Mouse (Mus musculus) cerebellum, adult 8-10 months (tissue): ENCODE results near the gene Foxi1.
"Not testable (repeated sequence)": the region's sequence is repeated elsewhere in the genome, so short reads cannot be mapped to it uniquely, and the experiment has no call there.

Source experiments
- DNase-seq: peaks from one replicate; pipeline ENCODE4 v3.0.0; 2022

Gene Foxi1

GRCm38 (mm10) chr11:34207989-34208388 is at the start of gene Foxi1:
Gene Foxi1 (minus strand): TSS chr11:34208089.
- no peak for DNase-seq

GRCm38 (mm10) chr11:34242979-34243378 is 35.1 kb upstream of the Foxi1 start:
- no peak for DNase-seq

- DNase-seq: no peak
Observed at GRCm38 (mm10) chr11:34240252-34240651, 32.4 kb upstream of the Foxi1 start.

- no peak for DNase-seq
Observed at GRCm38 (mm10) chr11:34239691-34240090, 31.8 kb upstream of the Foxi1 start.

GRCm38 (mm10) chr11:34236885-34237284 is 29.0 kb upstream of the Foxi1 start:
- DNase-seq: no peak

- DNase-seq: peak; percentile 2
Observed at GRCm38 (mm10) chr11:34236091-34236759, 28.3 kb upstream of the Foxi1 start.

- peak; percentile 27 for DNase-seq
Observed at GRCm38 (mm10) chr11:34228758-34229364, 21.0 kb upstream of the Foxi1 start.

GRCm38 (mm10) chr11:34227180-34227579 is 19.3 kb upstream of the Foxi1 start:
- DNase-seq: no peak

GRCm38 (mm10) chr11:34220596-34220995 is 12.7 kb upstream of the Foxi1 start:
- not testable (repeated sequence) for DNase-seq

- DNase-seq: peak; percentile 70
Observed at GRCm38 (mm10) chr11:34212853-34213252, 5.0 kb upstream of the Foxi1 start.

- no peak for DNase-seq
Observed at GRCm38 (mm10) chr11:34202769-34203168, 5.1 kb downstream of the Foxi1 start.

GRCm38 (mm10) chr11:34195142-34195541 is 12.7 kb downstream of the Foxi1 start:
- DNase-seq: no peak

- no peak for DNase-seq
Observed at GRCm38 (mm10) chr11:34194158-34194941, 13.5 kb downstream of the Foxi1 start.

- DNase-seq: no peak
Observed at GRCm38 (mm10) chr11:34193658-34194057, 14.2 kb downstream of the Foxi1 start.

GRCm38 (mm10) chr11:34184266-34184665 is 23.6 kb downstream of the Foxi1 start:
- DNase-seq: no peak

GRCm38 (mm10) chr11:34181214-34182117 is 26.4 kb downstream of the Foxi1 start:
- peak; percentile 1 for DNase-seq

- no peak for DNase-seq
Observed at GRCm38 (mm10) chr11:34178752-34179151, 29.1 kb downstream of the Foxi1 start.

- DNase-seq: no peak
Observed at GRCm38 (mm10) chr11:34176371-34176770, 31.5 kb downstream of the Foxi1 start.

GRCm38 (mm10) chr11:34171221-34171620 is 36.7 kb downstream of the Foxi1 start:
- DNase-seq: no peak

GRCm38 (mm10) chr11:34169464-34169894 is 38.4 kb downstream of the Foxi1 start:
- no peak for DNase-seq

- no peak for DNase-seq
Observed at GRCm38 (mm10) chr11:34166392-34166791, 41.5 kb downstream of the Foxi1 start.

- DNase-seq: no peak
Observed at GRCm38 (mm10) chr11:34165278-34165677, 42.6 kb downstream of the Foxi1 start.

- no peak for DNase-seq
Observed at GRCm38 (mm10) chr11:34158916-34159315, 49.0 kb downstream of the Foxi1 start.
